Mouse (Mus musculus) forebrain, embryonic 12.5 days (tissue): Measurements from ENCODE around the gene Atp5h. TPM values are rescaled to one million over a fixed set of nuclear protein-coding genes. Genes with fewer than 3 reads are reported as not detected.
"Not testable (repeated sequence)": the region's sequence is repeated elsewhere in the genome, so short reads cannot be mapped to it uniquely, and the experiment has no call there.

ENCODE experiments used
- ATAC-seq: fragments of 200-750 bp; cut with Nextera tagmentation; 2 replicates; pipeline ENCODE4 v1.8.0; 2017; ENCODE audit warnings: moderate TSS enrichment; ENCODE audit not compliant: low FRiP score
- H3K27ac ChIP-seq: fragments of 300-500 bp; sonication (generic); 2 replicates; pipeline ENCODE4 v1.5.1; 2016; ENCODE audit warnings: mild to moderate bottlenecking
- H3K27me3 ChIP-seq: fragments of 300-500 bp; sonication (generic); 2 replicates; pipeline ENCODE4 v1.6.1; 2016; ENCODE audit warnings: mild to moderate bottlenecking
- H3K36me3 ChIP-seq: fragments of 300-500 bp; sonication (generic); replicated peaks from 2 replicates; pipeline ENCODE4 v1.6.1; 2016; ENCODE audit warnings: mild to moderate bottlenecking
- H3K4me1 ChIP-seq: fragments of 300-500 bp; sonication (generic); 2 replicates; pipeline ENCODE4 v1.6.1; 2016
- H3K4me2 ChIP-seq: fragments of 300-500 bp; sonication (generic); 2 replicates; pipeline ENCODE4 v1.6.1; 2016; ENCODE audit warnings: mild to moderate bottlenecking, moderate library complexity
- H3K4me3 ChIP-seq: fragments of 300-500 bp; sonication (generic); replicated peaks from 2 replicates; pipeline ENCODE4 v1.5.1; 2016; ENCODE audit warnings: mild to moderate bottlenecking
- H3K9ac ChIP-seq: fragments of 300-500 bp; sonication (generic); 2 replicates; pipeline ENCODE4 v1.6.1; 2016; ENCODE audit warnings: mild to moderate bottlenecking
- H3K9me3 ChIP-seq: fragments of 300-500 bp; sonication (generic); 2 replicates; pipeline ENCODE4 v1.6.1; 2016
- WGBS: fragments of 180-500 bp; shearing (Covaris S2); methylation state at CpG from one replicate; pipeline ENCODE4 v1.1.7; 2016; 5-methylcytosine and 5-hydroxymethylcytosine counted together
- polyA plus RNA-seq: library from polyadenylated mRNA; unstranded; fragments of >200 nt; fragmentation: Nextera tagmentation; extraction: Ambion mirVana; gene quantifications from 2 replicates; pipeline ENCODE4 v1.2.1, GENCODE M21; 2016

Atp5h gene
- polyA plus RNA-seq, 1 experiment from 2014 or later: 857 TPM

DNA sequence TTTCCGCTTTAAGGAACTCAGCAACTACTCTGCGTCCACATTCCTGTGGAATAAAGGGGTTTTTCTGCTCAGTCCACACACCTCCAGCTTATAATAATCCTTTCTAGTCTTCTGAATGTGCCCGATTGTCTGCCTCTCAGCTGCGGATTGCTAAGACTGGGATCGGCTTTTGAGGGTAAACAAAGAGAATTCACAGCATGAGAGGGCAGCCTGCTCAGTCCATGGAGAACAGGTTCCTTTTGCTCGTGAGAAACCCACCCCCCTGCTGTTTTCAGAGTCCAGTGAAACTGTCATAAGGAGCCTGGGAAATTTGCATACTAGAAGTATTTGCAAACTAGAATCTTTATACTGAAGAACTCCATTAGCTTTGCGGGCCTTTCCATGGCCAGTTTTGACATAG, 10.2 kb downstream of the Atp5h start:
- H3K36me3 ChIP-seq: peaks cover 45% of the 10 kb centered on the region
- H3K4me1 ChIP-seq: peaks cover 72% of the 10 kb centered on the region

DNA sequence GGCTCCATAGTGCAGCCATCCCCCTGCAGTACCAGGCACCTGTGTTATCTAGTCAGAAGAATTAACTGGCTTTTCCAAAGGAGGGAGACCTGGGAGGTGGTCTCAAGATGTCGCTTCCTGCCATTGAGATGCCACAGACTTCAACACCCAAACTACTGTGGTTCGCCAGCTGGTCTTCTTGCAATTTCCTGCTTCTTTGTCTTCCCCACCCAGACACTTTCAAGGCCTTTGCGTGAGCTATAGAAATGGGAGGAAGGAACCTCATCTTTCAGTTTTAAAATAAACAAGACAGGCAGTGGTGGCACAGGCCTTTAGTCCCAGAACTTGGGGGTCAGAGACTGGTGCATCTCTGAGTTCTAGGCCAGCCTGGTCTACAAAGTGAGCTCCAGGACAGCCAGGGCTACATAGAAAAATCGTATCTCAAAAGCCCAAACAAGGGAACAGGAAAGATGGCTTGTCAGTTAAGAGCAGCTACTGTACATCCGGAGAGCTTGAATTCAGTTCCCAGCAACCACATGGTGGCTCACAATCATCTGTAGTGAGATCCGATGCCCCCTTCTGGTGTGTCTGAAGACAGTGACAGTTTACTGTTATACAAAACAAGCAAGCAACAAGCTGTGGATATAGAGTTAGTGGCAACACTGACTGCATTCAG, 11.4 kb downstream of the Atp5h start:
- peak overlapping the region; percentile 95 for H3K27ac ChIP-seq
- H3K4me3 ChIP-seq: no peak overlapping the region
- peaks cover 45% of the 10 kb centered on the region for H3K36me3 ChIP-seq
- 71% methylated on average over 6 of the region's 6 CpGs for WGBS
- no peaks in the 10 kb centered on the region for H3K9me3 ChIP-seq
- H3K4me1 ChIP-seq: peaks cover 75% of the 10 kb centered on the region
- H3K4me2 ChIP-seq: peak overlapping the region; percentile 42; the same call in 1 of the 2 replicates
- no peak for ATAC-seq
- peaks cover 4% of the 10 kb centered on the region; the same call in 1 of the 2 replicates for H3K27me3 ChIP-seq
- H3K9ac ChIP-seq: peak overlapping the region; percentile 52

More for the DNA sequence above, 10.2 kb downstream of the Atp5h start:
- H3K27ac ChIP-seq: peak overlapping the region; percentile 95
- H3K4me2 ChIP-seq: peak overlapping the region; percentile 42
- WGBS: 15% methylated on average over 7 of the region's 7 CpGs
- 0 out of 2 replicates have a peak, but pooled peaks have one; percentile 25 for ATAC-seq
- no peaks in the 10 kb centered on the region for H3K9me3 ChIP-seq
- peaks cover 4% of the 10 kb centered on the region; the same call in 1 of the 2 replicates for H3K27me3 ChIP-seq
- peak overlapping the region; percentile 52; the same call in 1 of the 2 replicates for H3K9ac ChIP-seq
- H3K4me3 ChIP-seq: no peak overlapping the region

DNA sequence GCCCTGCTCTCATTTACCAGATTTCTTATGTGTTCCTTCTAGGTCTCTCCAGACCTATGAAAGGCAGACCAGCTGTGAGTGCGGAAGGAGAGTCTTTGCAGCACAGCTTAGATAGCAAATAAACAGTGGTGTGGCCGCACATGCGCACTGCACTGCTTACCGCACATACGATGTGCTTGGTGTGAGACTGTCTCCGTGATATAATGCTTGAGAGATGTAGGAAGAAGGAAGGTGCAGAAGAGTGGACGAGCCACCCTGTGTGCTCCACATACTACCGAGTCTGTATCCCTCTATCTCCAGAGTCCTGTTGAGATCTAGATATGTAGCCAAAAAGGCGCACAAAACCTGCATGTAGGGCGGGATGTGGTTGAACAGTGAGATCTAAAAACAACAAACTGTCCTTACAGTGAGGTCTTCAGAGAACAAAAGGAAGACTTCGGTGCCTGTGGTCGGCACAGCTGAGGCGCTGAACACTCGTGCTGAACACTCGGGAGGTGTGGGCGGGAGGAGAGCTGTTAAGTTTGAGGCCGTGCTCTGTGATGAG, 12.8 kb downstream of the Atp5h start:
- Histone ChIP-seq H3K4me1 (peaks cover 68% of the 10 kb centered on the region), H3K4me2 (no peak overlapping the region), H3K27me3 (peaks cover 4% of the 10 kb centered on the region; the same call in 1 of the 2 replicates), H3K36me3 (peaks cover 45% of the 10 kb centered on the region), H3K27ac (0 out of 2 replicates have a peak overlapping the region, but pooled peaks have one; percentile 95), H3K4me3 (no peak overlapping the region), H3K9ac (no peak overlapping the region), H3K9me3 (no peaks in the 10 kb centered on the region)
- WGBS: 95% methylated on average over 17 of the region's 17 CpGs
- ATAC-seq: no peak

DNA sequence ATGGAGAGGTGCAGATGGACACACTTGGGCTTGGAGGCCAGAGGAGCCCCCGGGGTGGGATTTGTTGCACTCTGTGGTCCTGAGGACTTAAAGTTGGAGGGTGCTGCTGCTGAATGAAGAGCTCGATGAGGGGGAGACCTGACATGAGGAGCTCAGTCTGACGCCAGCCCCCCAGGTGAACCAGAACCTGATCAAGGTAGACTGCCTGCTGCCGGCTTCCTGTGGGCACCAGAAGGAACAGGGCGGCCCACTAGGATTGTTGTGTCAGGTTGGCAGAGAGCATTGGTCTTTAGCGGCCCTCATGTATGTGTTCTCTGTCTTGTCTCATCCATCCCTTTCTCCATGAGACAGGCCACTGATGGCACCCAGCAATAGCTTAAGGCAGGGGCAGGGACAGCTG, 14.0 kb downstream of the Atp5h start:
- WGBS: 97% methylated on average over 6 of the region's 6 CpGs
- H3K4me3 ChIP-seq: no peak overlapping the region
- H3K9ac ChIP-seq: no peak overlapping the region; the same call in 1 of the 2 replicates
- H3K27ac ChIP-seq: no peak overlapping the region
- no peak for ATAC-seq
- peaks cover 38% of the 10 kb centered on the region for H3K36me3 ChIP-seq
- peaks cover 62% of the 10 kb centered on the region for H3K4me1 ChIP-seq
- no peak overlapping the region for H3K4me2 ChIP-seq
- H3K27me3 ChIP-seq: peaks cover 2% of the 10 kb centered on the region; the same call in 1 of the 2 replicates
- no peaks in the 10 kb centered on the region for H3K9me3 ChIP-seq

DNA sequence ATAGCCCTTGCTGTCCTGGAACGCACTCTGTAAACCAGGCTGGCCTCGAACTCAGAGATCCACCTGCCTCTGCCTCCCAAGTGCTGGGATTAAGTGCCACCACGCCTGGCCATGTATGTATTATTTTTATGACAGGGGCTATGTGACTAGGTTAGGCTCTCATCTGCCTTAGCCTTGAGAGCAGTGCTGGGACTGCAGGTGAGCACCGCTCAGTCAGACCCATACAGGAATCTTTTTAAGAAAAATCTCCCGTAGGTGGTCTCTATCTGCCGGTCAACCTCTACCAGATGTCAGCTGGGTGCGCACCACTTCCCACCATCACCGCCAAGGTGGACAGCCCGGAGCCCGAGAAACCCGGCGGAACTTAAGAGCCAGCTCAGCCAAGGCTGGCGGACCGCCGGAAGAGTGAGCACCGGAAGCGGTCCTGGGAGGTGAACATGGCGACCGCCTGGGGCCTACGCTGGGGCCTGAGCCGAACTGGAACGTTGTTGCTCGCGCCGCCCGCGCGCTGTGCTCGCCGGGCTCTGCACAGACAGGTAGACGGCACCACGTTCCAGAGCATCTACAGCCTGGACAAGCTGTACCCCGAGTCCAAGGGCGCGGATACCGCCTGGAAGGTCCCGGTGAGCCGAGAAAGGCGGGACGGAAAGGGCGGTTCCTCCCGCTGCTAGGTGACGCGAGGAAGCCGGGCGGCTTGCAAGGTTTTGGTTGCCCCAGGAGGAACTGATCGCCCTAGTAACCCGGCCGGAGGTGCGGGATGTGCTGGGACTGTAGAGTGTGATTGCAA, 16.2 kb downstream of the Atp5h start, which contains the start of gene Mrpl58:
Mrpl58 (plus strand) TSS at position 415 of the 787 bp plus-strand sequence.
- peaks cover 52% of the 10 kb centered on the region for H3K4me1 ChIP-seq
- no peaks in the 10 kb centered on the region for H3K9me3 ChIP-seq
- peak within 1 kb of the TSS; percentile 93 for H3K27ac ChIP-seq
- 3% methylated on average over 50 of the region's 50 CpGs for WGBS
- H3K4me2 ChIP-seq: peak within 1 kb of the TSS; percentile 79
- H3K27me3 ChIP-seq: no peaks in the 10 kb centered on the region
- peak within 1 kb of the TSS; percentile 84 for H3K4me3 ChIP-seq
- peak; percentile 87 for ATAC-seq
- H3K36me3 ChIP-seq: peaks cover 31% of the 10 kb centered on the region
- H3K9ac ChIP-seq: peak within 1 kb of the TSS; percentile 89

DNA sequence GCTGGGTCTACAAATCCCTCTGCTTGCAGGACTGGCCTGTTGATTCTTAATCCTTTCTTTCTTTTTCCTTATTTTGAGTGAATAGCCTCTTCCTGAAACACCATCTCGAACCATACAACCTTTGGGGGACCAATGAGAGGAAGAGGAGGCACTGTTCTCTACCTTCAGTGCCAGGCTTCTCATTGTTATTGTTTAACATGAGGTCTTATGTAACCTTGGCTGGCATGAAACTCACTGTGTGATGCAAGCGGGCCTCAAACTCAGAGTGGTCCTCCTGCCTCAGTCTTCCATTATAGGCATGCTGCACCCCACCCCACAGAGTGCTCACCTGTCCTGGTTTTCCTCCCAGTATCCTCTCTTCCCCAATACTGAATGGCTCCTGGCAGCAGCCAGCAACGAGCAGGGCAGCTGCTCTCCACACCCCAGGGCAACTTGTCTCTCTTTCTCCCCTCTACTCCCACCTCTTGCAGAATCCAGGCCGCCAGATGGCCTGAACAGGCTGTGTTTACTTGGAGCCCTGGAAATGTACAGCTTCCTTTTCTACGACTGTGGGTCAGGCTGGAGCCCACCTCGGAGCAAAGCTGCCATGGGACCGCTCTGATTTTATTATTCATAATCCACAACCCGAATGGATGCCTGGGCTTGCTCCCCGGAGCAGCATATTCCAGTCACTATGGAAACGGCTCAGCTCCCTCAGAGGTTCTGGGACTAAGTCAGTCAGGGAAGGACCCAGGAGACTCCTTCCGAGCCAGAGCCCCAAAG, 19.0 kb downstream of the Atp5h start:
- Histone ChIP-seq H3K4me1 (peaks cover 41% of the 10 kb centered on the region), H3K4me3 (no peak overlapping the region), H3K4me2 (no peak overlapping the region), H3K27me3 (no peaks in the 10 kb centered on the region), H3K9me3 (no peaks in the 10 kb centered on the region), H3K27ac (peak overlapping the region; percentile 59), H3K9ac (peak overlapping the region; percentile 31; the same call in 1 of the 2 replicates), H3K36me3 (peaks cover 13% of the 10 kb centered on the region)
- ATAC-seq: 0 out of 2 replicates have a peak, but pooled peaks have one; percentile 7
- 51% methylated on average over 11 of the region's 11 CpGs for WGBS

DNA sequence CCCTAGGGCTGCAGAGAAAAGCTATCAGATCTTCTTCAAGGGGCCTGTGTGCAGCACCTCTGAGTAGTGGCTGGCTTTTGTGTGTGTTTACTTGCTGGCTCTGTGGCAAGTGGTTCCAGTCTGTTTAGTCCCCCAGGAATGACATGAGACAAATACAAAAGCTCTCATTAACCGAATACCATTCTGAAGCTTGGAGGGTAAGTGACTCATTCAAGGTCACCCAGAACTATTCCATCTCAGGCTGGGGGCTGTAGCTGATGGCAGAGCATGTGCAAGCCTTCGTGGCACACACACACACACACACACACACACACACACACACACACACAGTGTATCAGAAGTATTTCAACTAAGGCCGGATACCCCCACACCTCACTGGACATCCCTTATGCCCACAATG, 19.6 kb downstream of the Atp5h start:
- Histone ChIP-seq H3K36me3 (peaks cover 16% of the 10 kb centered on the region), H3K9me3 (no peaks in the 10 kb centered on the region), H3K4me3 (no peak overlapping the region), H3K27ac (no peak overlapping the region; the same call in 1 of the 2 replicates), H3K27me3 (no peaks in the 10 kb centered on the region), H3K4me2 (no peak overlapping the region), H3K9ac (no peak overlapping the region), H3K4me1 (peaks cover 34% of the 10 kb centered on the region)
- WGBS: 79% methylated on average over 3 of the region's 3 CpGs
- ATAC-seq: no peak

DNA sequence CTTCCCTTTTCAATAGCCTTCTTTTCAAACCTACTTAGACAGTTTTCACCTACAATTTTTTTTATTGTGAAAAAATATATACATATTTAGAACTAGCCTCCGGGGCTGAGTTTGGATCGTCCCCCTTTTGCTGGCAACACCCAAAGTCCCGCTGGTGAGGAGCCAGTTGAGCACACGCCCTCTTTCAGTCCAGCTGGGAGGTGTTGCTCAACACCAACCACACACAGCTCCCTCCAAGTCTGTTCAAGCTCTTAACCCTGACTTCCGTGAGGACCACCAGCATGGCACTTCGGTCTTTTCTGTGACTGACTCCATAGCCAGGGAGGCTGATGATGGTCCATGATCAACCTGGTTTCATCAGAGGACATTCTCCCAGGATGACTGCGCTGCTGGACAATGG, 21.7 kb downstream of the Atp5h start:
- ATAC-seq: no peak
- Histone ChIP-seq H3K4me1 (peaks cover 19% of the 10 kb centered on the region), H3K9ac (no peak overlapping the region), H3K9me3 (no peaks in the 10 kb centered on the region), H3K4me3 (no peak overlapping the region), H3K27ac (no peak overlapping the region), H3K27me3 (no peaks in the 10 kb centered on the region), H3K4me2 (no peak overlapping the region), H3K36me3 (peaks cover 37% of the 10 kb centered on the region)
- 83% methylated on average over 7 of the region's 7 CpGs for WGBS

DNA sequence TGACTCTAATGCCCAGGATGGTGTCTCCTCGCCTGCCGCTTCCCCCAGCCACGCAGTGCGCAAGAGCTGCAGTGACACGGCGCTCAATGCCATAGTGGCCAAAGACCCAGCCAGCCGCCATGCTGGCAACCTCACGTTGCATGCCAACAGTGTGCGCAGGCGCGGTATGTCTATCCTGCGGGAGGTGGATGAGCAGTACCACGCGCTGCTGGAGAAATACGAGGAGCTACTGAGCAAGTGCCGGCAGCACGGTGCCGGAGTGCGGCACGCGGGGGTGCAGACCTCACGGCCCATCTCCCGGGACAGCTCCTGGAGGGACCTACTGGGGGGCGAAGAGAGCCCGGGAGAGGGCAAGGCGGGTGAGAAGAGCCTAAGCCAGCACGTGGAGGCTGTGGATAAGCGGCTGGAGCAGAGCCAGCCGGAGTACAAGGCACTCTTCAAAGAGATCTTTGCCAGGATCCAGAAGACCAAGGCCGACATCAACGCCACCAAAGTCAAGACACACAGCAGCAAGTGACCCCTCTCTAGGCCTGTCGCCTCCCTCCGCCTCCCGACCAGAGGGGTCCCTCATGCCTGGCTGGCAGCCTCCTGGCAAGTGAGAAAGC, 25.9 kb downstream of the Atp5h start:
- no peak overlapping the region for H3K27ac ChIP-seq
- no peak for ATAC-seq
- H3K4me3 ChIP-seq: no peak overlapping the region
- H3K27me3 ChIP-seq: no peaks in the 10 kb centered on the region
- no peak overlapping the region for H3K4me2 ChIP-seq
- H3K9ac ChIP-seq: no peak overlapping the region
- H3K4me1 ChIP-seq: no peaks in the 10 kb centered on the region
- H3K36me3 ChIP-seq: peaks cover 71% of the 10 kb centered on the region
- H3K9me3 ChIP-seq: no peaks in the 10 kb centered on the region
- 76% methylated on average over 34 of the region's 34 CpGs for WGBS

DNA sequence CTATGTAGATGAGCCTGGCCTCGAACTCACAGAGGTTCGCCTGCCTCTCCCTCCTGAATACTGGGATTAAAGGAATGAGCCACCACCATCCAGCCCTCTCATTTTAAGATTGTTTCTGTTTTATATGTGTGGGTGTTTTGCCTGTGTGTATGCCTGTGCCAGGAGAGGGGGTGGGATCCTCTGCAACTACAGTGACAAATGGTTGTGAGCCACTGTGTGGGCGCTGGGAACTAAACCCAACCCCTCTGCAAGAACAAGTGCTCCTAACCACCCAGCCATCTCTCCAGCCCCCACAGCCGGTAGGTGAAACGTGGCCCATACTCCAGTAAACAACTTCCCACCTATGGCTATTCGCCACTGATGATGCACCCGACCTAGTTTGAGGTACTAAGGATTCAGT, 28.4 kb downstream of the Atp5h start:
- Histone ChIP-seq H3K4me1 (peaks cover 2% of the 10 kb centered on the region; the same call in 1 of the 2 replicates), H3K4me2 (no peak overlapping the region), H3K27me3 (no peaks in the 10 kb centered on the region), H3K27ac (no peak overlapping the region), H3K36me3 (peaks cover 70% of the 10 kb centered on the region), H3K9ac (no peak overlapping the region), H3K9me3 (no peaks in the 10 kb centered on the region), H3K4me3 (no peak overlapping the region)
- WGBS: 91% methylated on average over 7 of the region's 7 CpGs
- ATAC-seq: no peak

DNA sequence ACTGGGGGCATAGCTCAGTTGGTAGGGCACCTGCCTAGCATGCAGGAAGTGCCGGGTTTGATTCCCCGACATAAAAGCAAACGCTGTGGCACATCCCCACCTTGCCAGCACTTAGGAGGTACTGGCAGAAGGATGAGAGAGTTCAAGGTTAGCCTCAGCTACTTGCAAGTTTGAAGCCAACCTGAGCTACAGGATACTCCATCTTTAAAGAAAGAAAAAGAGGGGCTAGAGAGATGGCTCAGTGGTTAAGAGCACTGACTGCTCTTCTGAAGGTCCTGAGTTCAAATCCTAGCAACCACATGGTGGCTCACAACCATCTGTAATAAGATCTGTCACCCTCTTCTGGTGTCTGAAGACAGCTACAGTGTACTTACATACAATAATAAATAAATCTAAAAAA, 32.9 kb downstream of the Atp5h start:
- H3K4me3 ChIP-seq, H3K27ac ChIP-seq, H3K9me3 ChIP-seq, H3K27me3 ChIP-seq, ATAC-seq, H3K4me2 ChIP-seq, H3K9ac ChIP-seq: not testable (repeated sequence)
- Histone ChIP-seq H3K4me1 (peaks cover 42% of the 10 kb centered on the region), H3K36me3 (peaks cover 25% of the 10 kb centered on the region)
- WGBS: 92% methylated on average over 3 of the region's 3 CpGs
